Mouse (Mus musculus): ENCODE results near the gene Slc4a1. TPM values are rescaled to one million over a fixed set of nuclear protein-coding genes. Genes with fewer than 3 reads are reported as not detected.

Slc4a1 gene
- polyA plus RNA-seq, 1 experiment from 2014 or later: 913 TPM

- no peaks in the 10 kb centered on the region for H3K27me3 ChIP-seq (replicated peaks)
- no peak overlapping the region for H3K4me3 ChIP-seq
- peak overlapping the region; percentile 52; the same call in 1 of the 2 replicates for H3K9ac ChIP-seq
- no peak for ATAC-seq
- peaks cover 82% of the 10 kb centered on the region for H3K36me3 ChIP-seq
- no peaks in the 10 kb centered on the region for H3K9me3 ChIP-seq (replicated peaks)
- peaks cover 51% of the 10 kb centered on the region for H3K4me1 ChIP-seq
- no peak overlapping the region for H3K27ac ChIP-seq
- H3K4me2 ChIP-seq: peak overlapping the region; percentile 82; the same call in 1 of the 2 replicates
- 67% methylated on average over 9 of the region's 9 CpGs for WGBS (ENCODE audit: insufficient replicate concordance)
These were observed 57.9 kb downstream of the Slc4a1 start for GRCm38 (mm10) chr11:102308104-102308503.

GRCm38 (mm10) chr11:102305359-102305758 lies 60.6 kb downstream of the Slc4a1 start:
- Histone ChIP-seq H3K4me1 (peaks cover 24% of the 10 kb centered on the region), H3K9ac (no peak overlapping the region), H3K4me2 (no peak overlapping the region), H3K36me3 (peaks cover 55% of the 10 kb centered on the region), H3K9me3 (replicated peaks) (no peaks in the 10 kb centered on the region), H3K4me3 (no peak overlapping the region), H3K27me3 (replicated peaks) (no peaks in the 10 kb centered on the region), H3K27ac (no peak overlapping the region)
- WGBS (ENCODE audit: insufficient replicate concordance): 72% methylated on average over 3 of the region's 3 CpGs
- ATAC-seq: no peak

GRCm38 (mm10) chr11:102304141-102304540 lies 61.9 kb downstream of the Slc4a1 start:
- Histone ChIP-seq H3K4me1 (peaks cover 17% of the 10 kb centered on the region), H3K9me3 (replicated peaks) (no peaks in the 10 kb centered on the region), H3K4me3 (no peak overlapping the region), H3K9ac (no peak overlapping the region), H3K36me3 (peaks cover 43% of the 10 kb centered on the region), H3K4me2 (no peak overlapping the region), H3K27me3 (replicated peaks) (no peaks in the 10 kb centered on the region), H3K27ac (no peak overlapping the region)
- 52% methylated on average over 2 of the region's 2 CpGs for WGBS (ENCODE audit: insufficient replicate concordance)
- no peak for ATAC-seq

- peaks cover 35% of the 10 kb centered on the region for H3K4me1 ChIP-seq
- H3K27me3 ChIP-seq (replicated peaks): no peaks in the 10 kb centered on the region
- H3K9me3 ChIP-seq (replicated peaks): no peaks in the 10 kb centered on the region
- no peak overlapping the region for H3K9ac ChIP-seq
- H3K36me3 ChIP-seq: peaks cover 4% of the 10 kb centered on the region
- no peak overlapping the region for H3K4me2 ChIP-seq
- WGBS (ENCODE audit: insufficient replicate concordance): 0% methylated on average over 1 of the region's 1 CpGs
- no peak for ATAC-seq
- H3K27ac ChIP-seq: 0 out of 2 replicates have a peak overlapping the region, but pooled peaks have one; percentile 20
- H3K4me3 ChIP-seq: no peak overlapping the region
These were observed 66.2 kb downstream of the Slc4a1 start for GRCm38 (mm10) chr11:102299839-102300238.

Small RNA genes lying within 50 kb of the gene (microRNA-seq; reads per million reads assigned to microRNA genes)
- gene Mir6930: not detected

Other genes starting within 250 kb of the Slc4a1 start
- 7.7 and 8.8 TPM in 2 replicates for gene Nags, start 220.7 kb downstream of the Slc4a1 start, polyA plus RNA-seq (2016; fragmentation: Nextera tagmentation; extraction: Ambion mirVana)
- 16.3 TPM in 2 replicates for gene Tmem101, start 209.8 kb downstream of the Slc4a1 start, polyA plus RNA-seq (2016; fragmentation: Nextera tagmentation; extraction: Ambion mirVana)
- 84.3 and 85.8 TPM in 2 replicates for gene Lsm12, start 180.9 kb downstream of the Slc4a1 start, polyA plus RNA-seq (2016; fragmentation: Nextera tagmentation; extraction: Ambion mirVana)
- gene G6pc3, start 176.6 kb downstream of the Slc4a1 start, polyA plus RNA-seq (2016; fragmentation: Nextera tagmentation; extraction: Ambion mirVana): 18.0 and 19.7 TPM in 2 replicates
- 21.7 and 23.1 TPM in 2 replicates for gene Hdac5, start 136.0 kb downstream of the Slc4a1 start, polyA plus RNA-seq (2016; fragmentation: Nextera tagmentation; extraction: Ambion mirVana)
- 19.5 and 19.7 TPM in 2 replicates for gene BC030867, start 117.3 kb downstream of the Slc4a1 start, polyA plus RNA-seq (2016; fragmentation: Nextera tagmentation; extraction: Ambion mirVana)
- gene Asb16, start 97.5 kb downstream of the Slc4a1 start, polyA plus RNA-seq (2016; fragmentation: Nextera tagmentation; extraction: Ambion mirVana): 0.05 TPM in 1 of 2 replicates, not detected in the other
- gene Tmub2, start 81.3 kb downstream of the Slc4a1 start, polyA plus RNA-seq (2016; fragmentation: Nextera tagmentation; extraction: Ambion mirVana): 28.4 and 28.9 TPM in 2 replicates
- 7.3 and 7.5 TPM in 2 replicates for gene Atxn7l3, start 69.6 kb downstream of the Slc4a1 start, polyA plus RNA-seq (2016; fragmentation: Nextera tagmentation; extraction: Ambion mirVana)
- 97.2 and 98.8 TPM in 2 replicates for gene Ubtf, start 46.5 kb downstream of the Slc4a1 start, polyA plus RNA-seq (2016; fragmentation: Nextera tagmentation; extraction: Ambion mirVana)
- 1.9 and 2.1 TPM in 2 replicates for gene Rundc3a, start 27.2 kb upstream of the Slc4a1 start, polyA plus RNA-seq (2016; fragmentation: Nextera tagmentation; extraction: Ambion mirVana)
- 365 and 367 TPM in 2 replicates for gene Slc25a39, start 41.7 kb upstream of the Slc4a1 start, polyA plus RNA-seq (2016; fragmentation: Nextera tagmentation; extraction: Ambion mirVana)
- 55.8 and 58.1 TPM in 2 replicates for gene Grn, start 64.1 kb upstream of the Slc4a1 start, polyA plus RNA-seq (2016; fragmentation: Nextera tagmentation; extraction: Ambion mirVana)
- 1.3 and 1.9 TPM in 2 replicates for gene Fam171a2, start 81.5 kb upstream of the Slc4a1 start, polyA plus RNA-seq (2016; fragmentation: Nextera tagmentation; extraction: Ambion mirVana)
- 82.1 and 88.2 TPM in 2 replicates for gene Itga2b, start 103.9 kb upstream of the Slc4a1 start, polyA plus RNA-seq (2016; fragmentation: Nextera tagmentation; extraction: Ambion mirVana)
- 25.8 and 26.5 TPM in 2 replicates for gene Gpatch8, start 190.2 kb upstream of the Slc4a1 start, polyA plus RNA-seq (2016; fragmentation: Nextera tagmentation; extraction: Ambion mirVana)
- 0.51 and 0.96 TPM in 2 replicates for gene Gm11627, start 213.3 kb upstream of the Slc4a1 start, polyA plus RNA-seq (2016; fragmentation: Nextera tagmentation; extraction: Ambion mirVana)
- gene Fzd2, start 238.2 kb upstream of the Slc4a1 start, polyA plus RNA-seq (2016; fragmentation: Nextera tagmentation; extraction: Ambion mirVana): 3.5 and 4.7 TPM in 2 replicates